Mouse (Mus musculus) cerebellum, adult 2 months (tissue): Measurements from ENCODE around the gene Ablim2.

Experiments
- CTCF ChIP-seq: fragments of 200-500 bp; IDR thresholded peaks from 2 replicates; pipeline ENCODE4 v1.5.1; 2011; ENCODE audit warnings: low read depth, mild to moderate bottlenecking, control low read depth, low read length, moderate library complexity, borderline replicate concordance; ENCODE audit not compliant: insufficient read depth
- POLR2A ChIP-seq: fragments of 200-500 bp; IDR thresholded peaks from 2 replicates; pipeline ENCODE4 v1.6.1; 2011; ENCODE audit warnings: low read length, control low read depth, borderline replicate concordance; ENCODE audit not compliant: insufficient read depth

- TF ChIP-seq CTCF (no peak), POLR2A (no peak)
Measured at GRCm38 (mm10) chr5:35827075-35827474, 69.4 kb downstream of the Ablim2 start.
